Mouse (Mus musculus) T-helper 17 cell (primary cell): Measurements from ENCODE around the gene D830030K20Rik.
"Not testable (repeated sequence)": the region's sequence is repeated elsewhere in the genome, so short reads cannot be mapped to it uniquely, and the experiment has no call there.

Source experiments
- in situ Hi-C, 2 experiments: fragments of 300-600 bp; cut with MboI, MseI; formaldehyde crosslinking; loops; 1 replicate in 1 of 2; 2 replicates in 1 of 2; pipeline ENCODE4 v1.15.1; 2025; ENCODE audit warnings: high pct_unique_total_duplicates in 2 of 2

The D830030K20Rik gene

DNA sequence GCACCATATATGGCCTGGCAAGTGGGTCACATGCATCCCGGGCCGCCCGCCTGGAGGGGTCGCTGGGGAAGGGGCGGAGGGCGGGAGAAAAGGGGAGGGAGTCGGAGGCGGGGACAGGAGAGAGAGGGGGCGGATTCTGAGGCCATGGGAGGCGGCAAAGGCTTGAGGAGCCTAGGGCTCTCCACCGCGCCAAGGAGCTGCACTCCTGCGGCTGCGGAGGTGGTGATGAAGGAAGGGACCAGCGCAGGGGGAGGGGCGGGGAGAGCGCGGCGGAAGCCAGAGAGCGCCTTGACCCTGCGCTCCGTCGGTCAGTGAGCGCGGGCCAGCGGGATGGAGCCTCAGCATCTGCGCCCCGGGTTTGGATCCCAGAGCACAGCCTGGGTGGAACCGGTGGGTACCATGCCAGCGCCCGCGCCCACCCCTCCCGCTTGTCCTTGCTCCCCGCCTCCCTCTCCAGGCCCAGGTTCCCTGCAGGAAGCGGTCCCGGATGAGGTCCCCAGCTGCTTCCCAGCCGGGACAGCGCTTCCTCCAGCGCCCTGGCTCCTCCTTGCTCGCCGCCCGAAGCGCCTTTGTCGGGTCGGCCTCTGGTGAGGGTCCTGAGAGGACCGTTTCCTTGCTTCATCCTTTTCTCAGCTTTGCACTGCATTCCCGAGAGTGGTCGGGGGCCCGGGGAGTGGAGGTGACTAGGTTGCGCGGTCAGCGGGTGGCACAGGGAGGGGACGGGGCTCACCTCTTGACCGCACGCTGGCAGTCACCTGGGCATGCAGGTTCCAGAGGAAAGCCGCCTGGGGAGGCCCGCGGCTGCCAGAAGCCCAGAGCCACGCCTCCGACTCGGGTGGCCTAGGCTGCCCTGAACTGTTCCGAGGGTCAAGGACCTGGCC, at the start of gene D830030K20Rik:
Gene D830030K20Rik (plus strand): TSS at position 217 of the 881 bp plus-strand sequence.
- in situ Hi-C loops, result loop anchor here in 1 of 2 experiments (10.0 kb wide), 1 partner anchor 154 kb away; no protein-coding TSS in a partner anchor

DNA sequence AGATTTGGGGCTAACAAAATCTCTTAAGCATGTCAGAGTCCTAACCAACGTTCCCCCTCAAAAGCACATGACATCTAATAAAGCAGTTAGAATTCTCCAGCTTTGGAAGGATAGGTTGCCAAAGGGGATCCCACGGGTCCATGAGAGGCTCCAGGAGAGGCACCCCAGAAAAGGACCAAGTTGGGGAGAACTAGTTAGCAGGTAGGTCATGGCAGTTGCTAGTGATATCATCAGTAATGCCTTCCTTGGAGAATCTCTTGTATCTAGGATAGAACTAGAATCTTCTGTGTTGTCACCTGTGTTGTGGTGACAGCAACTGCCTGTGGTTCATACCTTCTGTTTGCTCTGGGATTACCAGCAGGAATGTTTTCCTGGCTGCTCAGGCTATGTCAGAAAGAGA, 20.3 kb upstream of the D830030K20Rik start, which contains the start of gene Gm5795:
Gene Gm5795 (plus strand): TSS at position 301 of the 400 bp plus-strand sequence.
- in situ Hi-C loops, result not testable (repeated sequence)

DNA sequence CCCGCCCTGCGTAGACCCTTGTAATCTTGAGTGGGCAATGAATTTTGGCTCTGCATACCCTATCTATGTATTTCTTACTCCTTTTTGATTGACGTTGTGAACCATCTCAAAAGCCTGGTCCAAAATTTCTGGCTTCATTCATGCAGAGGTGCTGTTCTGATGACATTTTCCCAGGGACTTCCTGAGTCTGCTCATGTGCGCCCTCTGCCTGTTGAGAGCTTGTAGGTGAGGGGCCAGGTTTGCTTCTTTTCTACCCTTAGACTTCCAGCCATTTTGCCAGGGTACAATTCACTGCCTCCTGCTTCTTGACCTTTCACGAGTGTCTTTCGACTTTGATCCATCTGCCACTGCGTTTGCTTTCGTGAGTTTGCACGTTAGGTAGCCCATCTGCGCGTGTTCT, 1.1 kb downstream of the D830030K20Rik start:
- in situ Hi-C loops, result loop anchor here in 1 of 2 experiments (10.0 kb wide), 1 partner anchor 155 kb away; no protein-coding TSS in a partner anchor

DNA sequence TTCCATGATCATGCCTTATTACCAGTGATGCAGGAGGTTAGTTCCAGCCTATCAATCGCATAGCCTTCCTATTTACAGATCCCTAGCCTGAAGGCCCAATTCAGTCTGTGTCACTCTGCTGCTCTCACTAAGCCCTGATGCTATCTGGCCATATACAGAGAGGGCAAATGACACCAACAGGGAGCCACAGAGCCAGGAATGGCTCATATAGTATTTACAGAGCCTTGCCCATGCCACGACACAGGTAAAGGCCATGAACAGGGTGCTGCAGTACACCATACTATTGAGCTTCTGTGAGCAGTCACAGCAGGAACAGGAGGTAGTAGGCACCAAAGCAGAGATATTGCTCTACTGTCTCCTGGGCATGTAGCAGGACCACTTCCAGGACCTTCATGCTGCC, 54.2 kb downstream of the D830030K20Rik start:
- in situ Hi-C loops, result loop anchor here (5.0 to 25.0 kb wide), 2 partner anchors 1325 to 1960 kb away; no protein-coding TSS in a partner anchor
